11 mouse cellular contexts compared by ENCODE assay signal in the genomic region with DNA sequence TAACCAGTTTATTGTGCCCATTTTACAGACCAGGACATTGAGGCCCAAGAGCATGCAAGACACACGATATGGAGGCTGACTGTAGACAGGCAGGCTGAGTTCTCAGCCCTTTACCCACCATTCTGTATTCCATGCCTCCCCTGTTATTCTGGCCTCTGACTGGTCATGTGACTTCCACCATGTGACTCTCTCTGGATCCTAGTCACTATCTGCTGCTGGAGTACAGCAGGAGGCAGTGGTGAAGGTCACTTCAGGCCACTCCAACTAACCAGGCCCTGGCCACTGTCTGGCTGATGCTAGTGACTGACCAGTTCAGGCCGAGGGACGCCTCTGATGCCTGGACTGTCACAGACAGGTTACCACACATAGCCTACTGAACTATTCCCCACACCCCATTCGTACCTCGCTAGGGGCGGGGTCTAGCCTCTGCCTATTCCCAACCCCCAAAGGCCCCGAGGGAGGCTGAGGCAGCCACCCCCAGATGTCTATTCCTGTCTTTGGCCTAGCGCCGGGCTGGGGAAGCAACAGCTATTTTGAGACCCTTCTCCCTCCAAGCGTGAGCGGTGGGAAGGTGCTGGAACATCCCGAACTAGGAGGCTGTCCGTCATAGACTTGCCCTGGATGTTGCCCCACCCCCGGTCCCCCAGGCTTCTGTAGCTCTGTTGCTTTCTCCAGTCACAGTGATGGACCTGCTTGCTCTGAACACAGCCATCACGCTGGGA. TPM values are rescaled to one million over a fixed set of nuclear protein-coding genes. Genes with fewer than 3 reads are reported as not detected.
DNase-seq lines count a peak whose midpoint lies in the region; ATAC-seq and TF ChIP-seq lines count a peak whose summit lies in the region.
"Had no signal": no experiment of that assay in that cellular context is flagged by ENCODE, and none has a peak within 500 bp of the region (broad histone marks: within the 10 kb centered on the region; RNA-seq: fewer than 3 reads in every experiment).

No protein-coding gene starts in this region.

- H3K9ac ChIP-seq in embryonic facial prominence, embryonic 14.5 days (ENCODE audit: low read depth, low read length), result no peak overlapping the region
- H3K9ac ChIP-seq in heart, embryonic 14.5 days (ENCODE audit: low read length), result no peak overlapping the region
- H3K9ac ChIP-seq: limb, embryonic 13.5 days; neural tube, embryonic 13.5 days had no signal

- no peaks in the 10 kb centered on the region for H3K36me3 ChIP-seq in embryonic facial prominence, embryonic 14.5 days (ENCODE audit: control insufficient read depth, insufficient read depth, low read length)
- no peaks in the 10 kb centered on the region for H3K36me3 ChIP-seq in heart, embryonic 14.5 days (ENCODE audit: control insufficient read depth, insufficient read depth, low read length)
- H3K36me3 ChIP-seq: limb, embryonic 13.5 days; neural tube, embryonic 13.5 days had no signal

- H3K4me1 ChIP-seq in embryonic facial prominence, embryonic 14.5 days (ENCODE audit: control insufficient read depth, insufficient read depth, low read length), result peaks cover 7% of the 10 kb centered on the region; the same call in 1 of the 2 replicates
- H3K4me1 ChIP-seq in heart, embryonic 14.5 days (ENCODE audit: control insufficient read depth in 2 of 2, insufficient read depth in 2 of 2, low read length in 2 of 2), result peaks cover 10 to 11% of the 10 kb centered on the region in 2 experiments

- WGBS in embryonic facial prominence, embryonic 14.5 days, result 46% methylated on average over 15 of the region's 15 CpGs
- WGBS in heart, embryonic 14.5 days, result 33% methylated on average over 15 of the region's 15 CpGs

- no peak for TF ChIP-seq CTCF in left cerebral cortex, adult 2 months (IDR thresholded peaks at IDR 0.05)

- H3K27me3 ChIP-seq in embryonic facial prominence, embryonic 14.5 days (replicated peaks; ENCODE audit: control insufficient read depth, insufficient read depth, low read length), result peaks cover 5% of the 10 kb centered on the region; the same call in 1 of the 2 replicates
- no peaks in the 10 kb centered on the region for H3K27me3 ChIP-seq in heart, embryonic 14.5 days (ENCODE audit: control insufficient read depth, insufficient read depth, low read length)

- intact Hi-C loops in left cerebral cortex, adult 2 months (cut with DNase I), result loop anchor here (1.0 kb wide), 2 partner anchors 18 to 44 kb away; no protein-coding TSS in a partner anchor

- peak overlapping the region; percentile 83 for H3K27ac ChIP-seq in left cerebral cortex, adult 2 months
- no peak overlapping the region for H3K27ac ChIP-seq in embryonic facial prominence, embryonic 14.5 days (replicated peaks; ENCODE audit: low read depth, low read length)
- H3K27ac ChIP-seq in heart, embryonic 14.5 days (replicated peaks in 1 of 2; ENCODE audit: control insufficient read depth in 1 of 2, insufficient read depth in 1 of 2, low read depth in 2 of 2, low read length in 2 of 2), result no peak overlapping the region
- H3K27ac ChIP-seq: limb, embryonic 13.5 days; neural tube, embryonic 13.5 days had no signal

- H3K9me3 ChIP-seq in embryonic facial prominence, embryonic 14.5 days (ENCODE audit: control insufficient read depth, low read length), result no peaks in the 10 kb centered on the region
- H3K9me3 ChIP-seq in heart, embryonic 14.5 days (ENCODE audit: control insufficient read depth, low read length), result no peaks in the 10 kb centered on the region
- H3K9me3 ChIP-seq: limb, embryonic 13.5 days; neural tube, embryonic 13.5 days had no signal

- peak overlapping the region; percentile 13; the same call in 1 of the 2 replicates for H3K4me2 ChIP-seq in embryonic facial prominence, embryonic 14.5 days (ENCODE audit: low read depth, low read length)
- peak overlapping the region; percentile 14 for H3K4me2 ChIP-seq in heart, embryonic 14.5 days (ENCODE audit: low read length)
- H3K4me2 ChIP-seq: neural tube, embryonic 13.5 days had no signal

- no peak for ATAC-seq in embryonic facial prominence, embryonic 14.5 days (ENCODE audit: low read depth)
- ATAC-seq in heart, embryonic 14.5 days (ENCODE audit: insufficient number of reproducible peaks, insufficient read depth, low FRiP score, low read depth), result peak; percentile 51; the same call in 1 of the 2 replicates

- H3K4me3 ChIP-seq in left cerebral cortex, adult 2 months, result no peak overlapping the region
- H3K4me3 ChIP-seq in embryonic facial prominence, embryonic 14.5 days (ENCODE audit: low read depth, low read length), result no peak overlapping the region
- no peak overlapping the region for H3K4me3 ChIP-seq in heart, embryonic 14.5 days (ENCODE audit: control insufficient read depth in 1 of 2, insufficient read depth in 1 of 2, low read depth in 1 of 2, low read length in 2 of 2)
- H3K4me3 ChIP-seq: limb, embryonic 13.5 days; neural tube, embryonic 13.5 days had no signal

- DNase-seq in left cerebral cortex, adult 2 months (ENCODE audit: extremely low spot score in 1 of 2, low spot score in 2 of 2), result peak; percentile 57 to 69
- DNase-seq in left cerebral cortex, adult 11 months (ENCODE audit: low spot score), result no peak
- DNase-seq in embryonic facial prominence, embryonic 14.5 days (ENCODE audit: low spot score), result no peak
- peak; percentile 69 for DNase-seq in right cerebral cortex, postnatal 14 days
- DNase-seq in thymus, postnatal 14 days, result no peak
- no peak for DNase-seq in cerebellum, adult 11 months
- no peak for DNase-seq in cerebellum, postnatal 25 days
- DNase-seq: lung, postnatal 4 days had no signal

RNA-seq across cellular contexts. Expression of a gene that starts 4.6 kb away (rescaled TPM):
- 100 to 1,000 TPM; 116 to 117 TPM for total RNA-seq in left cerebral cortex, adult 2 months (2021)
- 82.6 and 95.5 TPM in 2 replicates for polyA plus RNA-seq in embryonic facial prominence, embryonic 14.5 days (2014; fragmentation: Nextera tagmentation; extraction: Ambion mirVana)
- polyA plus RNA-seq in heart, embryonic 14.5 days (2014; fragmentation: Nextera tagmentation; extraction: Ambion mirVana), result 62.8 and 66.7 TPM in 2 replicates

RNA-seq across cellular contexts. Expression of a gene that starts 36.8 kb away (rescaled TPM):
- 100 to 1,000 TPM; 319 to 335 TPM for total RNA-seq in left cerebral cortex, adult 2 months (2021)
- 2.7 and 3.1 TPM in 2 replicates for polyA plus RNA-seq in embryonic facial prominence, embryonic 14.5 days (2014; fragmentation: Nextera tagmentation; extraction: Ambion mirVana)
- polyA plus RNA-seq in heart, embryonic 14.5 days (2014; fragmentation: Nextera tagmentation; extraction: Ambion mirVana), result 0.77 and 0.98 TPM in 2 replicates

RNA-seq across cellular contexts. Expression of a gene that starts 41.7 kb away (rescaled TPM):
- 100 to 1,000 TPM; 253 to 265 TPM for total RNA-seq in left cerebral cortex, adult 2 months (2021)
- 77.2 and 79.1 TPM in 2 replicates for polyA plus RNA-seq in embryonic facial prominence, embryonic 14.5 days (2014; fragmentation: Nextera tagmentation; extraction: Ambion mirVana)
- polyA plus RNA-seq in heart, embryonic 14.5 days (2014; fragmentation: Nextera tagmentation; extraction: Ambion mirVana), result 77.1 and 83.9 TPM in 2 replicates

RNA-seq across cellular contexts. Expression of a gene that starts 48.5 kb away (rescaled TPM):
- 10 to 100 TPM; 39.9 to 41.9 TPM for total RNA-seq in left cerebral cortex, adult 2 months (2021)
- polyA plus RNA-seq in embryonic facial prominence, embryonic 14.5 days (2014; fragmentation: Nextera tagmentation; extraction: Ambion mirVana), result 39.0 and 41.9 TPM in 2 replicates
- 75.1 and 82.1 TPM in 2 replicates for polyA plus RNA-seq in heart, embryonic 14.5 days (2014; fragmentation: Nextera tagmentation; extraction: Ambion mirVana)

Comparison
In these comparisons a context has a peak if more than half of its experiments do, and no peak if none do; other contexts are left out.
1. DNase-seq: peak in left cerebral cortex, adult 2 months (2 of 2) and right cerebral cortex, postnatal 14 days (single experiment); none in left cerebral cortex, adult 11 months (single experiment), embryonic facial prominence, embryonic 14.5 days (single experiment), thymus, postnatal 14 days (single experiment), cerebellum, adult 11 months (single experiment) and cerebellum, postnatal 25 days (0 of 2).